Mouse (Mus musculus) CH12.LX (cell line): ENCODE results near the gene Flywch2. TPM values are rescaled to one million over a fixed set of nuclear protein-coding genes. Genes with fewer than 3 reads are reported as not detected.

Experiments used
- DNase-seq: peaks from one replicate; pipeline ENCODE4 v3.0.0-alpha.2; 2013; ENCODE audit errors: extremely low read depth
- H3K27ac ChIP-seq: 2 replicates; pipeline ENCODE4 v1.5.1; 2012; ENCODE audit warnings: low read depth, mild to moderate bottlenecking, control low read depth, moderate library complexity; ENCODE audit not compliant: insufficient read depth
- H3K27me3 ChIP-seq: replicated peaks from 2 replicates; pipeline ENCODE3; 2012; ENCODE audit warnings: inconsistent platforms
- H3K36me3 ChIP-seq, 2 experiments: replicated peaks in 1 of 2; 2 replicates each; pipeline versions ENCODE3 to v1.6.1; 2012; ENCODE audit warnings: inconsistent platforms in 1 of 2, low read length in 1 of 2, mild to moderate bottlenecking in 1 of 2, mixed read lengths in 1 of 2, moderate library complexity in 1 of 2; ENCODE audit not compliant: control insufficient read depth in 1 of 2, insufficient read depth in 1 of 2
- H3K4me1 ChIP-seq, 2 experiments: 2 replicates each; pipeline ENCODE4 v1.6.1; 2012; ENCODE audit warnings: inconsistent platforms in 1 of 2, moderate library complexity in 1 of 2; ENCODE audit not compliant: insufficient read depth in 2 of 2, control insufficient read depth in 1 of 2
- H3K4me2 ChIP-seq: 2 replicates; pipeline ENCODE4 v1.6.1; 2012; ENCODE audit warnings: low read depth, mild to moderate bottlenecking, control low read depth; ENCODE audit not compliant: poor library complexity, insufficient read depth, severe bottlenecking
- H3K4me3 ChIP-seq, 3 experiments: fragments of 150-350 bp in 1 of 3; sonication (generic) in 1 of 3; replicated peaks in 1 of 3; 2 replicates each; pipeline versions ENCODE3 to v1.5.1; 2011 to 2012; ENCODE audit warnings: low read depth in 2 of 3, low read length in 2 of 3, mild to moderate bottlenecking in 2 of 3, moderate library complexity in 2 of 3, control low read depth in 1 of 3, improper control_type of control experiment in 1 of 3, inconsistent platforms in 1 of 3, mixed read lengths in 1 of 3; ENCODE audit not compliant: poor library complexity in 1 of 3
- H3K79me2 ChIP-seq: replicated peaks from 2 replicates; pipeline ENCODE4 v1.6.1; 2012; ENCODE audit warnings: mild to moderate bottlenecking, moderate library complexity; ENCODE audit not compliant: control insufficient read depth, poor library complexity, insufficient read depth, severe bottlenecking; ENCODE audit errors: extremely low read depth
- H3K9ac ChIP-seq: 2 replicates; pipeline ENCODE4 v1.6.1; 2012; ENCODE audit warnings: low read depth, mild to moderate bottlenecking, control low read depth, moderate library complexity; ENCODE audit not compliant: insufficient read depth
- H3K9me3 ChIP-seq: replicated peaks from 2 replicates; pipeline ENCODE3; 2012; ENCODE audit warnings: low read length, inconsistent platforms, mixed read lengths
- BHLHE40 ChIP-seq: IDR thresholded peaks from 2 replicates; pipeline ENCODE4 v1.6.1; 2011; ENCODE audit warnings: mild to moderate bottlenecking, low read depth, low read length, improper control_type of control experiment
- CHD1 ChIP-seq: IDR thresholded peaks from 2 replicates; pipeline ENCODE4 v1.6.1; 2012; ENCODE audit warnings: low read depth, low read length, improper control_type of control experiment, inconsistent platforms
- CHD2 ChIP-seq: IDR thresholded peaks from 2 replicates; pipeline ENCODE4 v1.6.1; 2011; ENCODE audit warnings: low read length, improper control_type of control experiment
- EP300 ChIP-seq: IDR thresholded peaks from 2 replicates; pipeline ENCODE4 v1.6.1; 2011; ENCODE audit warnings: low read length, improper control_type of control experiment
- ETS1 ChIP-seq: conservative IDR thresholded peaks from 2 replicates; pipeline ENCODE4 v1.6.1; 2012; ENCODE audit warnings: low read depth, mild to moderate bottlenecking, inconsistent platforms, low read length, improper control_type of control experiment, moderate library complexity
- HCFC1 ChIP-seq: IDR thresholded peaks from 2 replicates; pipeline ENCODE4 v1.6.1; 2012; ENCODE audit warnings: low read depth, mild to moderate bottlenecking, inconsistent platforms, low read length, improper control_type of control experiment
- JUN ChIP-seq: IDR thresholded peaks from 2 replicates; pipeline ENCODE4 v1.6.1; 2011; ENCODE audit warnings: low read depth, mild to moderate bottlenecking, low read length, improper control_type of control experiment, moderate library complexity; ENCODE audit not compliant: insufficient read depth
- MXI1 ChIP-seq: IDR thresholded peaks from 2 replicates; pipeline ENCODE4 v1.6.1; 2011; ENCODE audit warnings: mild to moderate bottlenecking, low read depth, low read length, improper control_type of control experiment
- NELFE ChIP-seq: IDR thresholded peaks from 2 replicates; pipeline ENCODE4 v1.6.1; 2011; ENCODE audit warnings: low read depth, low read length, improper control_type of control experiment
- NRF1 ChIP-seq: IDR thresholded peaks from 2 replicates; pipeline ENCODE4 v1.6.1; 2014; ENCODE audit warnings: low read depth, mild to moderate bottlenecking, inconsistent platforms, low read length, improper control_type of control experiment, moderate library complexity
- POLR2A ChIP-seq: IDR thresholded peaks from 2 replicates; pipeline ENCODE4 v1.6.1; 2011; ENCODE audit warnings: low read depth, mild to moderate bottlenecking, improper control_type of control experiment, low read length
- POLR2AphosphoS2 ChIP-seq: IDR thresholded peaks from 2 replicates; pipeline ENCODE4 v1.6.1; 2011; ENCODE audit warnings: low read depth, low read length, improper control_type of control experiment
- RAD21 ChIP-seq: IDR thresholded peaks from 2 replicates; pipeline ENCODE4 v1.6.1; 2011; ENCODE audit warnings: low read depth, mild to moderate bottlenecking, low read length, improper control_type of control experiment, moderate library complexity
- RCOR1 ChIP-seq: conservative IDR thresholded peaks from 2 replicates; pipeline ENCODE4 v1.6.1; 2012; ENCODE audit warnings: low read depth, mild to moderate bottlenecking, inconsistent platforms, low read length, improper control_type of control experiment
- SIN3A ChIP-seq: IDR thresholded peaks from 2 replicates; pipeline ENCODE4 v1.6.1; 2012; ENCODE audit warnings: low read length, improper control_type of control experiment, inconsistent platforms
- SMC3 ChIP-seq: IDR thresholded peaks from 2 replicates; pipeline ENCODE4 v1.6.1; 2011; ENCODE audit warnings: low read depth, low read length, improper control_type of control experiment
- TBP ChIP-seq: conservative IDR thresholded peaks from 2 replicates; pipeline ENCODE4 v1.6.1; 2011; ENCODE audit warnings: low read depth, low read length, improper control_type of control experiment
- UBTF ChIP-seq: IDR thresholded peaks from 2 replicates; pipeline ENCODE4 v1.6.1; 2012; ENCODE audit warnings: low read depth, mild to moderate bottlenecking, inconsistent platforms, low read length, improper control_type of control experiment, moderate library complexity
- USF1 ChIP-seq: IDR thresholded peaks from 2 replicates; pipeline ENCODE4 v1.6.1; 2014; ENCODE audit warnings: low read depth, mild to moderate bottlenecking, inconsistent platforms, low read length, improper control_type of control experiment
- ZKSCAN1 ChIP-seq: IDR thresholded peaks from 2 replicates; pipeline ENCODE4 v1.6.1; 2012; ENCODE audit warnings: low read depth, inconsistent platforms, low read length, improper control_type of control experiment, borderline replicate concordance
- dilution Hi-C: fragments of 300-500 bp; cut with MboI; formaldehyde crosslinking; loops from 2 replicates; pipeline ENCODE4 v1.14.3; 2020; ENCODE audit warnings: low sequenced_read_pairs; ENCODE audit not compliant: extremely low pct_unique_long_range_greater_than_20kb, extremely low pct_ligation_motif_present
- in situ Hi-C: fragments of 300-500 bp; cut with MboI; formaldehyde crosslinking; loops from 3 replicates; pipeline ENCODE4 v1.14.3; 2019; ENCODE audit warnings: low sequenced_read_pairs, low pct_ligation_motif_present, low pct_unique_long_range_greater_than_20kb, mixed read lengths
- polyA plus RNA-seq: library from polyadenylated mRNA; unstranded; fragments of >175 nt; gene quantifications from 2 replicates; pipeline ENCODE4 v1.2.1, GENCODE M21; 2012; ENCODE audit warnings: low read depth; ENCODE audit not compliant: insufficient read length
- total RNA-seq, 2 experiments: library from RNA; depleted of rRNA; stranded (reverse); fragments of 300-350 nt in 1 of 2; fragments of >200 nt in 1 of 2; gene quantifications; 2 replicates each; pipeline ENCODE4 v1.2.3; 2012 to 2014

Gene Flywch2
- total and polyA plus RNA-seq, 3 experiments, result not detected

- Histone ChIP-seq H3K36me3 (peaks cover 96 to 99% of the 10 kb centered on the region in 2 experiments), H3K79me2 (peaks cover 35% of the 10 kb centered on the region), H3K27ac (no peak overlapping the region), H3K9me3 (peaks cover 5% of the 10 kb centered on the region), H3K4me1 (peaks cover 0 to 9% of the 10 kb centered on the region in 2 experiments; a peak in 1 of 4 replicates), H3K4me3 (no peak overlapping the region), H3K9ac (no peak overlapping the region), H3K27me3 (no peaks in the 10 kb centered on the region), H3K4me2 (no peak overlapping the region)
- dilution Hi-C loops, result no loop called here
- no peak for DNase-seq
- in situ Hi-C loops, result no loop called here
- TF ChIP-seq POLR2A, result peak; percentile 31; the same call in 1 of the 2 replicates
- no peak for TF ChIP-seq JUN
- peak; percentile 54; the same call in 1 of the 2 replicates for TF ChIP-seq POLR2AphosphoS2
These were observed 32.7 kb upstream of the Flywch2 start for GRCm38 (mm10) chr17:23818579-23818978.

GRCm38 (mm10) chr17:23815641-23816040 lies 29.8 kb upstream of the Flywch2 start:
- in situ Hi-C loops, result no loop called here
- H3K9me3 ChIP-seq, result peaks cover 5% of the 10 kb centered on the region
- TF ChIP-seq JUN, result no peak
- no peak for TF ChIP-seq NRF1
- no peak for TF ChIP-seq CHD1
- TF ChIP-seq CHD2, result no peak
- no peak for TF ChIP-seq UBTF
- no peak for TF ChIP-seq ZKSCAN1
- no peak for TF ChIP-seq BHLHE40
- no peak for TF ChIP-seq USF1
- no peak for TF ChIP-seq HCFC1
- no peak for TF ChIP-seq MXI1
- no peak for TF ChIP-seq POLR2AphosphoS2
- no peak for TF ChIP-seq SMC3
- no peak for TF ChIP-seq RCOR1
- no peak for TF ChIP-seq EP300
- TF ChIP-seq NELFE, result no peak
- TF ChIP-seq SIN3A, result no peak
- TF ChIP-seq ETS1, result no peak
- TF ChIP-seq TBP, result no peak
- no peak for TF ChIP-seq RAD21
- no peak overlapping the region for H3K9ac ChIP-seq
- no peak overlapping the region for H3K27ac ChIP-seq
- DNase-seq, result no peak
- dilution Hi-C loops, result no loop called here
- peaks cover 54% of the 10 kb centered on the region for H3K79me2 ChIP-seq
- no peak overlapping the region for H3K4me3 ChIP-seq
- H3K4me1 ChIP-seq, result 0 out of 4 replicates have a peak, but pooled peaks cover 0 to 6% of the 10 kb centered on the region in 2 experiments
- peaks cover 84 to 99% of the 10 kb centered on the region in 2 experiments for H3K36me3 ChIP-seq
- no peaks in the 10 kb centered on the region for H3K27me3 ChIP-seq
- no peak overlapping the region for H3K4me2 ChIP-seq
